Mouse (Mus musculus): ENCODE results near the gene Spatc1l. TPM values are rescaled to one million over a fixed set of nuclear protein-coding genes. Genes with fewer than 3 reads are reported as not detected.

Spatc1l gene
- polyA plus RNA-seq, 1 experiment: 0.10 TPM

DNA sequence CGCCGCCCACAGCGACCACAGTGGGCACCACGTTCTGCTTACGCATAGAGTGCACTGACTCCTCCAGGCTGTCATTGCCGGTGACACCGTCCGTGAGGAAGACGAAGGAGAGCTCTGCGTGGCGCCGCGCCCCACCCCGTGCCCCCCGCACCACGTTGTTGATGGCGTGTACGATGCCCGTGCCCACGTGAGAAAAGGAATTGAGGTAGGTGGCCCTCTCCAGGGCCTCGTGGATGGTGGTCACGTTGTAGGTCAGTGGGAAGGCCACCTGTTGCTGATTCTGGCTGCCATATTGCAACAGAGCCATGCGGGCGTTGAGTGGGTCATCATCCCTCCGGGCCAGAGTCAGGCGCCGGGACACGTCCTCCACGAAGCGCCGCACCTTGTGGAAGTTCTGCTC lies 34.3 kb downstream of the Spatc1l start:
- no peak for DNase-seq (ENCODE audit: low spot score)

GRCm38 (mm10) chr10:76602690-76603089 lies 40.6 kb downstream of the Spatc1l start:
- no peak for DNase-seq (ENCODE audit: low spot score)

DNA sequence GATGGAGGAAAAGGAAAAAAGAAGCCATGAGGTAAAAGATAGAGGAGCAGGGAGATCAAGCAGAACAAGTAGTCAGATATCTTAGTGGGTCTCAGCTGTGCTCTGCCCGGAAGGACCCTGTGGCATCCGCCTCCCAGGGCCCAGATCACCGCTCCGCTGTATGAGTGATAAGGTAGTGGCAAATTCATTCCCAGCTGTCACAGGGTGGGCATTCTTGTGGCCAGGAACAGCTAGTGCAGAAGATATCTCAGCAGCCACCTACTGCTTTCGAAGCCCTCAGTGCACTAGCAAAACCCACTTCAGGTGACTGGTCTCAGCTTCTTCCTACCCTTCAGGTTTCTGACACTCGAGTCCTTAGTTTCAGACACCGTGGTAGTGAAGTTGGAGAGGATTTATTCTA lies 50.4 kb downstream of the Spatc1l start:
- DNase-seq (ENCODE audit: low spot score): no peak

Other genes with a start within 250 kb of the Spatc1l start
- gene Dip2a, start 217.0 kb upstream of the Spatc1l start, polyA plus RNA-seq (2012; rRNA removed): 12.8 and 15.0 TPM in 2 replicates
- not detected in 2 replicates for gene AC141477.1, start 121.8 kb upstream of the Spatc1l start, polyA plus RNA-seq (2012; rRNA removed)
- 20.5 and 24.7 TPM in 2 replicates for gene Pcnt, start 119.5 kb upstream of the Spatc1l start, polyA plus RNA-seq (2012; rRNA removed)
- gene 2610028H24Rik, start 113.2 kb upstream of the Spatc1l start, polyA plus RNA-seq (2012; rRNA removed): not detected in 2 replicates
- 32.0 and 32.8 TPM in 2 replicates for gene Mcm3ap, start 93.3 kb upstream of the Spatc1l start, polyA plus RNA-seq (2012; rRNA removed)
- 2.4 TPM in 2 replicates for gene Ybey, start 93.2 kb upstream of the Spatc1l start, polyA plus RNA-seq (2012; rRNA removed)
- 20.1 and 33.8 TPM in 2 replicates for gene Lss, start 30.7 kb upstream of the Spatc1l start, polyA plus RNA-seq (2012; rRNA removed)
- gene Ftcd, start 13.4 kb downstream of the Spatc1l start, polyA plus RNA-seq (2012; rRNA removed): 0.03 TPM in 1 of 2 replicates, not detected in the other
- gene Col6a2, start 61.4 kb downstream of the Spatc1l start, polyA plus RNA-seq (2012; rRNA removed): 239 and 336 TPM in 2 replicates
- gene Col6a1, start 163.9 kb downstream of the Spatc1l start, polyA plus RNA-seq (2012; rRNA removed): 412 and 521 TPM in 2 replicates